Mouse (Mus musculus) B cell, adult (primary cell): ENCODE measurements around the gene Zfp513. TPM values are rescaled to one million over a fixed set of nuclear protein-coding genes. Genes with fewer than 3 reads are reported as not detected.

ENCODE experiments used
- total RNA-seq: library from RNA; stranded (reverse); gene quantifications from 4 replicates; pipeline ENCODE4 v1.2.4, GENCODE M21; 2023; ENCODE audit not compliant: inconsistent age

Zfp513 gene
- 62.3 to 67.0 TPM (median 65.8 TPM) in 4 replicates for total RNA-seq

GRCm38 (mm10) chr5:31201742-31202590 lies at the start of gene Zfp513:
TSS of gene Zfp513 (minus strand) at chr5:31202303.

DNA sequence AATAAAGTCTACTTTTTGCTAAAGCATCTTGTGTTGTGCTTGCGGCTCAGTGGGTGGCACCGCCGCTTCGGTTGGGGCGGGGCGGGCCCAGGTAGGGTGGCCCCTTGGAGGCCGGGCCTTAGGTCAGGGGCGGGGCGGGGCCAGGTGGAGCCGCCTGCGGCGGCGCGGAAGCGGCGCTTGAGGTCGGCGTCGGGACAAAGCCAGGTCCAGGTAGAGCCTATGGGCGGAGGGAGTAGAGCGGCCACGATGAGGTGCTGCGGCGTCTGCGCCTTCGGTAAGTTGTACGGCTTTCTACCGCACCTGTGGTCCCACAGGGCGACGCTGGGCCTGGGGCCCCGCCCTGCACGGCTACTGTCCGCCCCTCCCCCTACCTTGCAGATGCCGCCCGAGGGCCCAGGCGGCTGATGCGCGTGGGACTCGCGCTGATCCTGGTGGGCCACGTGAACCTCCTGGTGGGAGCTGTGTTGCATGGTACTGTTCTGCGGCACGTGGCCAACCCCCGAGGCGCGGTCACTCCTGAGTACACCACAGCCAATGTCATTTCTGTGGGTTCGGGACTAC lies 49.5 kb upstream of the Zfp513 start, which contains the start of gene Krtcap3:
Gene Krtcap3, plus strand, starts transcription at position 151 of the 561 bp plus-strand sequence.

DNA sequence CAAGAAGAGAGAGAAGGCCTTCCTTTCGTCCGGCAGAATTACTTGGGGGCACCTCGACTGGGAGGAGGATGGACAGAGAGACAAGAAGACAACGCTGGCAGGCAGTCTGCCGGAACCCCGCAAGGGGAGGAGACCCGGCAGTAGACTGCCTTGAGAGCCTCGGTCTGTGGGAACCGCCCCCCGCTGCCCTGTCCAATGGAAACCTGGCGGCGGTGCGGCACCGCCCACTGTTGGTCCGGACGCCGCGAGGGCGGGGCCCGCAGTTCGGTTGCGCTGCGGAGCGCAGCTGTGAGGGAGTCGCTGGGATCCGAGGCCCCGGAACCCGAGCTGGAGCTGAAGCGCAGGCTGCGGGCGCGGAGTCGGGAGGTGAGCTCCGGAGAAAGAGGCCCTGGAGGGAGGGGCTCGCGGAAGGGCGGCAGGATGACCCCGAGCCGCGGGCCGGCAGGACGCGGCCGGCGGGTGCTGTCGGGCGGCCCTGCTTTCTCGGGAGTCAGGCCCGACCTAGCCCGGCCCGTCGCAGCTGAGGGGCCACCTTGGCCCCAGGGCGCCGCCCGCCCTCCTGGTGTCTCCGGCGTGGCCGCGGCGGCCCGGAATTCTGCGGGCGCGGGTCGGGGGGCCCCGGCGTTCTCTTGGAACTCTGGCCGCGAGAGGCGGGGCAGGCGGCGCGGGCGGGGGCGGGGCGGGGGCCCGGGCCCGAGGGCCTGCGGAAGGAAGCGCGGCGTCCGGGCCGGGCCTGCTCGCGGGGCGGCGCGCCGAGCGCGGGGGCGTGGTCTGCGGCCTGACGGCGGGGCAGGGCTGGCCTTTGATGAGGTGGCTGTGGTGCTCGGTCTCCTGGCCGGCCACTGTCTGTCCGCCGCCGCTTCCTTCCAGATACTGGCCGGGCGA lies 38.8 kb upstream of the Zfp513 start, which contains the start of the genes Nrbp1 and Gm9970:
Gene Nrbp1, plus strand, starts transcription at position 228 of the 885 bp plus-strand sequence.
Gene Gm9970, minus strand, starts transcription at position 596 of the 885 bp plus-strand sequence.

GRCm38 (mm10) chr5:31220448-31221303 lies 18.6 kb upstream of the Zfp513 start, which contains the start of gene Ppm1g:
TSS of gene Ppm1g (minus strand) at chr5:31220687.

DNA sequence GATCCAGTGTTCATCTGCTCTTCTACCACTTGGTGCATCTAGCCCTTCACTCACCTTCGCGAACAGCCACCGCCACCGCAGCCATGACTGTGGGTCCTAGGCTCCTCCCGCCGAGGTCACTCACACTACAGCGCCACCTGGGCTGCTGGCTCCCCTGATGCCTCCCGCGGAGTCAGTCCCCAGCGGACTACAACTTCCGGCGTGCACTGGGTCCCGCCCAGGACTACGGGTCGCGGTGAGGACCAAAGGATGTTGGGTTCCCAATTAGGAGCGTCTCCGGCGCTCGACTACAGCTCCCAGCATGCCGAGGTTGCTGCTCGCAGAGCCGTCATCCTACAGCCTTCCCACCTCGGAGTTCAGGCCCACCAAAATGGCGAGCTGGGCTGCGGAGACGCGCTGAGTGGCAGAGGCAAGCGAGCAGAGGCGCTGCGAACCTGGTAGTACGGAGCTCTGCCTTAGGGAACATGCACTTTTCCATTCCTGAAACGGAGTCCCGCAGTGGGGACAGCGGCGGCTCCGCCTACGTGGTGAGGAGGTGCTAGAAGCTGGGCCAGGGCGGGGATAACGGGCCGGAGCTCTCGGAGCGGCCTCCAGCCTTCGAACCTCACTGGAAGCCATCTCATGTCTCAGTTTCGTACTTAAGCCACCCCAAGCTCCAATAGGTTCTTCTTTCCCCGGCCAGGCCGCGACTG lies 9.0 kb downstream of the Zfp513 start, which contains the start of the genes Snx17 and Eif2b4:
Gene Snx17, plus strand, starts transcription at position 289 of the 692 bp plus-strand sequence.
Gene Eif2b4, minus strand, starts transcription at position 492 of the 692 bp plus-strand sequence.

GRCm38 (mm10) chr5:31179766-31180630 lies 22.1 kb downstream of the Zfp513 start, which contains the start of the genes Gm29609 and Gtf3c2:
TSS of gene Gm29609 (minus strand) at chr5:31179911.
TSS of gene Gtf3c2 (minus strand) at chr5:31180144.

GRCm38 (mm10) chr5:31154152-31154553 lies 48.0 kb downstream of the Zfp513 start, which contains the start of gene Mpv17:
TSS of gene Mpv17 (minus strand) at chr5:31154251.

Other genes with a start within 250 kb of the Zfp513 start
- gene Preb, start 241.9 kb downstream of the Zfp513 start, total RNA-seq, result 173 to 178 TPM (median 174 TPM) in 4 replicates
- 0.16 TPM in 1 of 4 replicates, not detected in the others for gene Tcf23, start 233.6 kb downstream of the Zfp513 start, total RNA-seq
- 34.7 to 50.5 TPM (median 41.7 TPM) in 4 replicates for gene Atraid, start 154.0 kb downstream of the Zfp513 start, total RNA-seq
- 9.7 to 14.3 TPM (median 10.6 TPM) in 4 replicates for gene Slc5a6, start 153.4 kb downstream of the Zfp513 start, total RNA-seq
- 57.4 to 64.3 TPM (median 61.9 TPM) in 4 replicates for gene Cad, start 147.5 kb downstream of the Zfp513 start, total RNA-seq
- gene Dnajc5g, start 96.0 kb downstream of the Zfp513 start, total RNA-seq, result not detected in 4 replicates
- gene Slc30a3, start 94.1 kb downstream of the Zfp513 start, total RNA-seq, result 0.22 to 1.9 TPM (median 0.54 TPM) in 3 of 4 replicates, not detected in the other
- gene Trim54, start 85.6 kb downstream of the Zfp513 start, total RNA-seq, result not detected in 4 replicates
- not detected in 4 replicates for gene Ucn, start 63.5 kb downstream of the Zfp513 start, total RNA-seq
- gene Mpv17, start 48.1 kb downstream of the Zfp513 start, total RNA-seq, result 16.5 to 23.3 TPM (median 19.8 TPM) in 4 replicates
- gene Gm29609, start 22.4 kb downstream of the Zfp513 start, total RNA-seq, result 3.2 to 5.6 TPM (median 4.2 TPM) in 4 replicates
- 171 to 195 TPM (median 190 TPM) in 4 replicates for gene Gtf3c2, start 22.2 kb downstream of the Zfp513 start, total RNA-seq
- gene Snx17, start 9.1 kb downstream of the Zfp513 start, total RNA-seq, result 74.9 to 85.8 TPM (median 84.0 TPM) in 4 replicates
- 33.8 to 58.0 TPM (median 38.8 TPM) in 4 replicates for gene Eif2b4, start 8.9 kb downstream of the Zfp513 start, total RNA-seq
- 154 to 202 TPM (median 169 TPM) in 4 replicates for gene Ppm1g, start 18.4 kb upstream of the Zfp513 start, total RNA-seq
- 314 to 335 TPM (median 321 TPM) in 4 replicates for gene Nrbp1, start 38.6 kb upstream of the Zfp513 start, total RNA-seq
- 2.1 TPM in 1 of 4 replicates, not detected in the others for gene Gm9970, start 38.9 kb upstream of the Zfp513 start, total RNA-seq
- 24.1 to 29.7 TPM (median 27.2 TPM) in 4 replicates for gene Krtcap3, start 49.4 kb upstream of the Zfp513 start, total RNA-seq
- 41.2 to 51.7 TPM (median 48.7 TPM) in 4 replicates for gene Ift172, start 88.8 kb upstream of the Zfp513 start, total RNA-seq
- 1.00 to 4.6 TPM (median 2.9 TPM) in 4 replicates for gene Fndc4, start 93.8 kb upstream of the Zfp513 start, total RNA-seq
- 0.35 TPM in 1 of 4 replicates, not detected in the others for gene Gckr, start 95.1 kb upstream of the Zfp513 start, total RNA-seq